Mouse (Mus musculus) yolk sac, embryonic 10.5 days (tissue): ENCODE measurements around the gene Rapgef5.
"Not testable (repeated sequence)": the region's sequence is repeated elsewhere in the genome, so short reads cannot be mapped to it uniquely, and the experiment has no call there.

Source experiments
- DNase-seq: peaks from one replicate; pipeline ENCODE4 v3.0.0-alpha.2; 2017; ENCODE audit warnings: low spot score

Rapgef5 gene

DNA sequence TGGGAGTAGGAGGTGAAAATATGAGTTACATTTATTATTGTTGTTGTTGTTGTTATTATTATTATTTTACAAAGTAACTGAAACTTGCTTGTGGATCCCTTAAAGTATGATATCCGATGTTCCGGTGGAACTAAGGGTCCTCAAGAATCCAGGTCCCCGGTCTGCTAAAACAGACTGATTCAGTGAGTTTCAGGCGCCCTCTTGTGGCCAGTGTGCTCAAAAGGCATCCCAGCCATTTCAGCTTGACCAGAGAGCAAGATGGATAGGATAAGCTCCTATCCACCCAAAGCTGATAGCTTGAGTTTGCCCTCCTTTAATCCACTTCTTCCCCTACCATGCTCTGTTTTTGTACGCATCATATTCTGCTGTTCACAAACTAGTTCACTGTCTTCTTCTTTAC lies 252.8 kb downstream of the Rapgef5 start:
- DNase-seq, result peak; percentile 48

DNA sequence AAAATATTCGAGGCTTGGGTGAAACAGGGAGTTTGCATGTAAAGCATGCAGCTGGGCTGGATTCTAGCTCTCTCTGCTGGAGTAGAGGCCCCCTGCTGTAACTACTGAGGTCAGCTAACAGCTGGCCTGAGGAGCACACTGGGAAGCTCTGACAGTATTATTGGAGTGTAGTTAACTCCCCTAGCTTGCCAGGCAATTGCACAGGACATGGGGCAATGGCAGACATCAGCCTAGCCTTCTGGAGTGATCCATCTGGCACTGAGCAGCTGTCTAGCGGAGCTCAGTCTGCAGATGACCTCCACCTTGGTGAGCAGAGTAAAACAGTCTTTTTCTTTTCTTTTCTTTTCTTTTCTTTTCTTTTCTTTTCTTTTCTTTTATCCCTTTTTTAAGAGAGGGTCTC lies 253.9 kb downstream of the Rapgef5 start:
- DNase-seq, result no peak

DNA sequence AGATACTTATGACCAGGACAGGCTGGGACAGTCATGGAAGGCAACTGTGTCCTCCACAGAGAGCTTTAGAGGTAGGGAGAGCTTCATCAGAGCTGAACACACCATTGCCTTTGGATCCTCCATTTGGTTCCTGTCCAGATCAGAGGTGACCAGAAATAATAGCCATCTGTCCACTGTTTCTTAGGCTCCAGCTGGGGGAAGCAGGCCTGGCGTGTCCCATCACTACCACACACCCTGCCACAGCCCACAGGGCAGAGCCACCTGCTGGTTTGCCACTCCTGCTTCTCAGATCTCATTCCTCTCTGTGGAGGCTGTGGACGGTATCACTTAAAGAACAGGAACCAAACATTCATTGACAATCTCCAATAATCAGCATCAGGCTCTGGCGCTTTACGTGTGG lies 254.9 kb downstream of the Rapgef5 start:
- DNase-seq, result no peak

DNA sequence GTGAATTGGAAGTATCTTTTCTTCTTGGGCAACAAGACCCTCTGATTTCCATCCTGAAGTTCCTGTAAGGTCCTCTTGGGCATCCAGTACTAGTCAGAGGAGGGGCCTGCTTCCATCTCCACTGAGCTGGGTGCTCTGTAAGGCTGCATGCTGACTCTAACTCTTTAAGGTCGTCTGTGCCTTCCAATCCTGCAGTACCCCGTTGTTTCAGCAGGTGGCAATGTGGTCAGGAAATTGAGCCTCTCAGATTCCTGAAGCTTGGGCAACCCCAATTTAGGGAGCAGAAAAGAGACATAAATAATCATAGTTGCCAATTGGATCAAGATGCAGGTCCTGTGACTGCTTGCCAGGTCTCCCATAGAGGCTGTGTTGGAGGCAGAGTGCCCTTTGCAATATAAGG lies 256.4 kb downstream of the Rapgef5 start:
- peak; percentile 27 for DNase-seq

DNA sequence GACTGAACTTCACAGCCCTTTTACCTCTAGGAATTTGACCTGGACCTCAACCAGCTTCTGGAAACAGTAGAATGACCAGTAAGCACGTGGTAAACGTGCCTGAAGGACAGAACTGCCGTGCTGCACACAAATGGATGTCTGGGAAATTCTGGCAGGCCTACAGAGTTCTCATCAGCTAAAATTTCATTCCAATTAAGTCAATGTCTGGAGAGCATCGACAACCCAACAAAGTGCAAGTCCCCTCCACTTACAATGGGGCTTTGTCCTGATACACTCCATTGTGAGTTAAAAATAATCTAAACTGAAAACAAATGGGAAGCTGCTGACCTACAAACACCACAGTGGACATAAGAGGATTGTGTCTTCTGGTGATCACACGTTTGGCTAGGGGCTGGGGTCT lies 260.6 kb downstream of the Rapgef5 start:
- no peak for DNase-seq

DNA sequence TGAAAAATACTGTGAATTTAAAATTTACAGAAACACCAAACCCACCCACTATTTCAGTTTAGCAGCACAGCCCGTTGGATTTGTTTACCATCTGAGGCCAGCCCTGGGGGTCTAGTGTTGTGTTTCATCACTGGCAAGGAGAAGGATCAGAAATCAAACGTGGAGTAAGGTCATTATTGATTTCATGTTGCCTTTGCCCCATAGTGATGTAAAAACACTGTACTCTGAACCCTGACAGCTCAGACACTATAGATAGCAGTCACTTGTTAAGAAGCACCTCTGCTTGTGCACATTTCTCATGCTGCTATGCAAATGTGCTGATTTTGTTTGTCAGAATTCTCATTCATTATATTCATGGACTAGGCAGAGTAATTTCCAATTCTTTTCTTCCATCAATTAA lies 265.1 kb downstream of the Rapgef5 start:
- no peak for DNase-seq

DNA sequence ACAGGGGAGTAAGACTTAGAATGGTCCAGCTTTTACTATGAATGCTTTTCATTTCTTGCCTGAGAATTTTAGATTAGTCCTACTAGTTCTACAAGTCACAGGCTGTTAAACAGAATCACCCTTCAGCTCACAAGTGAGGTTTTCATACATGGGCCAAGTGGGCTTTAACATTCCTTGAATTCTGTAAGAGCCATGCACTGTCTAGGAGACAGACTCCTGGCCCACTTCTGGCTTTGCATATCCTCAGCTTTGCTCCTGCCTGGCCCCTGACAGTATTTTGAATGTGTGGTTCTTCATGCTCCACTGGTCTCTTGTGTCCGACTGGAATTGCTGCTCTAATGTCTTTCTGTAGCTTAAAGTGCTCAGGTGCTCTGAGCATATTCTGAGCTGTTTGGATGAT lies 267.1 kb downstream of the Rapgef5 start:
- DNase-seq, result no peak

DNA sequence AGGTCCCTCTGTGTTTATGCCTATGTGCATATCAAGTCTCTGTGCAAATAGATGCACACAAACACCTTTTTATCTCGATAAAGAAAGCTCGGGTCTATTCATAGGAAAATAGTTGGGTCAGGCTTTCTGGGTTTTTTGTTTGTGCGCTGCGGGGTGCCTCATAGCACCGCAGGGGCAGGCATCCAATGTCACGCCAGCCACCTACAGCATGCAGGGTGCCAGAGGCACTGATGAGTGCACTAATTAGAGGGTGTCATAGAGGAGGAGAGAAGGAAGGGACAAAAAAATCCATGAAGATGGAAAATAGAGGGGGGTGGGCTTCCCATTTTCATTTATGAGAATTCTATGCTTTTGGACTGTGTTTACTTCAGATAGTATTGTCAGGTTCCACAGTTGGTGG lies 270.3 kb downstream of the Rapgef5 start:
- no peak for DNase-seq

DNA sequence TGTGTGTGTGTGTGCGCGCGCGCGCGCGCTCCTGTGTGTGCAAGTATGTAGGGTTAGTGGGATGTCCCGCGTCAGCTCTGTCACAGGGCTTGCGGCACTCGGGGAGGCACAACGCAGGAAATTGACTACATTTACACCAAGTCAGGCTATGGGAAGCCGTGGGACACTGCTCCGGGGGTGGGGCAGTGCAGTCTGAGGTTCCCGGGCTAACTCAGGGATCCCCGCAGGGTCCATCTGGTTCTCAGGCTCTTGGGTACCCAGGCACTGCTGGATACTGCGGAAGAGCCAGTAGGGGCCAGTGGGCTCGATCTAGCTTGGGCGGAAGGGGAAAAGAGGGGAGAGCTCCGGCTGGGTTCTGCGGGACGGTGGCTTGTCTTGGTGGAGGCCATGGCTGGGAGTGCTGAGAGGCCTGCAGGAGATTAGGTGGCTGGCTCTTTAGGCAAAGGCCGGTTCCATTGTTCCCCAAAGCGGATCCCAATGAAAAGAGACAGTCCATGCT lies 272.3 kb downstream of the Rapgef5 start:
- peak; percentile 14 for DNase-seq

DNA sequence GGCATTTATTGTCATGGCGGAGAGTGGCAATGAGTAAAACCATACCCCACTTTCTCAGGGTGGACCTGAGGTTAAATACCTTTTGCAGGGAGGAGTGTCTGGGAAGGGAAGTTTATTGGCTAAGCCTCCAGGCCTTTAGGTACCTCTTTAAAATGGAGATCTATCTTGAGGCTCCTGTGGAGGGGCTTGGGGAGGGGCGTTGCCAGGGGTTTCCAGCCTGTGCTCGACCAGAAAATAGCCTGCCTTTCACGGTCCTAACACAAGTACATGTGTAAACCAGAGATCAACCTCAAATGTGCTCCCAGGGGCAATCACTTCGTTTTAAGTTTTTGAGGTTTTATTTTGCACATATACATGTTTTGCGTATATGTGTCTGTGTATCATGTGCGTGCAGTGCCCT lies 272.7 kb downstream of the Rapgef5 start:
- no peak for DNase-seq

DNA sequence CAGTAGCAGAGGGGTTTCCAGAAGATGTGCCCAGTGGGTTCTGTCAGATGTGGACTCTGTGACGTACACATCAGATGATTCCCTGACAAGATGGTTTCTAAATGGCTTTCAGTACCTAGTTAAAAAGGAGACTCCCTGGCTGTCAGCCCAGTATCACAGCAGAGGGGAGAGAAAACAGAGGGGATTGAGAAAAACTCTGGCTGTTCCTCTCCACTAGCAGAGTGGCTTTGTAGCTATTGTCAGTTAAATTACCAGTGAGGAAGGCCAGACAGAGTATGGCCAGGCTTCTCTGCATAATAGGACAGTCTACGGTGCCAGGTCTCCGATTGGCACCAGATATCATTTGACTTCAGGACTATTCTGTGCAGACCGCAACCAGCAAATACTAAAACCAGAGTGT lies 279.0 kb downstream of the Rapgef5 start:
- no peak for DNase-seq

DNA sequence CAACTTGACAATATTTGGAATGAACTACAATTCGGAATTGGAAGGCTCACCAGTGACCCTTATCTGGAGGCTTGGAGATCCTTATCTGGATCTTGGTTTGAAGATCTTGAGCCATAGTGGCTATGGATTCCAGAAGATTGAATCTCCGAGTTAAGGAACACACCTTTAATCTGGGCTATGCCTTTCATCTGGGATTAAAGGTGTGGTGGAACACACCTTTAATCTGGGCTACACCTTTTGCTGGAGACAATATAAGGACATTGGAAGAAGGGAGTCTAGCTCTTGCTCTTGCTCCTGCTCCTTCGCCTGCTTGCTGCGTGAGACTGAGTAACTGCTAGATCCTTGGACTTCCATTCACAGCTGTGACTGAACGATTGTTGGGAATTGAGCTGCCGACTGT lies 287.7 kb downstream of the Rapgef5 start, which contains the start of gene Cdca7l:
Gene Cdca7l (plus strand): TSS at position 301 of the 400 bp plus-strand sequence.
- not testable (repeated sequence) for DNase-seq

DNA sequence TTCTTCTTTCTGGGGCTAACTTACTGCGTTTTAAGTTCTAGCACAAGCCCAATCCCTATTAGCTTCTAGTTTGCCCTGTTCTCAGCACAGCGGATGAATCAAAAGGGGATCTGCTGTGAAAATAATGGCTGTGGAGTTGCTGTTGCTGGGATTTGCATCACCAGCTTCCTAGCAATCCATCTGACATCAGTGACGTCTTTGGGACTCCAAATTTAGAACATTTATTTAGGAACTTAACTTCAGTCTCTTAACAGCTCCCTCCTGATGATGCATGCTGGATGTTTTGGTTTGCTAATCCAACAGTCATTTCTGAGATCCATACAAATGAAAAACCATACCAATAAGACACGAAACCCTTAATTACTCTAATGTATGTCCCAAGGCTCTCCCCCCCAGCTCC lies 289.3 kb downstream of the Rapgef5 start:
- no peak for DNase-seq

DNA sequence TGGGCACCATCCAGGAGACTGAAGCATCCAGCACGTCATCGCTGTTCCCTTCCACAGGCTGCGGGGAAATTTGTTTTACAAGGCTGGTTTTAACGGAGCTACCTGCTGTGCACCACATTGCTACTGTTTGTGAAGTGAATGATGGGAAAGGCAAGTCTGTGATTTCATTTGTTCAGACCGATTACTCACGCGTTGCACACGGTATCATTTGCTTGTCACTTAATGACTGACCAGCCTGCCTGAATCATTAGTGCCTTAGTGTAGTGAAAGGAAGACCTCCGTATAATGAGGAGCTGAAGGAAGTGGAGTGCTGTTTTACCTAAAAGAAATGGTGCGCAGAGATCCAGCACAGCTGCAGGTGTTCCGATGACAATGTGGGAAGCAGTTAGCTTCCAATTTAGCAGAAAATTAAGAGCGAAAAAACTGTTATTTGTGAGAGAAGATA lies 289.8 kb downstream of the Rapgef5 start:
- no peak for DNase-seq

DNA sequence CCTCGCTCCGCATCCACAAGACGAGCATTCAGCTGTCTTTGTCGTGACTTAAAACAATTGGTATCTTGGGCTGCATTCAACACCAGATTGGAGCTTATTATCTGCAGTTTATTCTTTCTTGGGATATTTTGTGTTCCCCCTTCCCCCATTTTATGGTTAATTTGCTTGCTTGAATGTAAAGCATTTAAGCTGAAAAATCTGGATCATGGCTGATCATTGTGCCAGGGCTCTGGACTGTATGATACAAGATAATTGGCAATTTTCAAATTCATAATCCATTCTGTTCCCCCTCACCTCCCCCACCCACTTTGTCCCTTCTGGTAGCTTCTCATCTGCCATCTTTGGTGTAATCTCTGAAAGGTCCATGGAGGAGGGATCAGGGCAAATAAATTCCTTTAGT lies 290.2 kb downstream of the Rapgef5 start:
- no peak for DNase-seq

DNA sequence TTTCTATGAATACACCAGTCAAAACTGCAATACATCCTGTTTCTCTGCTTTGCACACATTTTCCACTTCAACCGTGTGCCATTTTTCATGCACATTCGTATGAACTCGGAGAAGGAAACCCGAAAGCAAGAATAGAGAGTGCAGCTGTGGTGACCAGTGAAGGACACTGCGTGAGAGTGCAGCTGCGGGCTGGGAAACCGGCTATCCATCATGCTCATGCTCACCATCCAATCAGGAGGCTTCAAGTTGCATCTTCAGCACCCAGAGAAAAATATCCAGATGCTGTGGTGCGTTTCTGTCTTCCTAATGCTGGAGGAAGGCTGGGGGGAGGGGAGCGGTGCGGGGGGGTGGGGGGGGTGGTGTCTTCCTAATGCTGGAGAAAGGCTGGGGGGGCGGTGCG lies 291.4 kb downstream of the Rapgef5 start:
- no peak for DNase-seq

DNA sequence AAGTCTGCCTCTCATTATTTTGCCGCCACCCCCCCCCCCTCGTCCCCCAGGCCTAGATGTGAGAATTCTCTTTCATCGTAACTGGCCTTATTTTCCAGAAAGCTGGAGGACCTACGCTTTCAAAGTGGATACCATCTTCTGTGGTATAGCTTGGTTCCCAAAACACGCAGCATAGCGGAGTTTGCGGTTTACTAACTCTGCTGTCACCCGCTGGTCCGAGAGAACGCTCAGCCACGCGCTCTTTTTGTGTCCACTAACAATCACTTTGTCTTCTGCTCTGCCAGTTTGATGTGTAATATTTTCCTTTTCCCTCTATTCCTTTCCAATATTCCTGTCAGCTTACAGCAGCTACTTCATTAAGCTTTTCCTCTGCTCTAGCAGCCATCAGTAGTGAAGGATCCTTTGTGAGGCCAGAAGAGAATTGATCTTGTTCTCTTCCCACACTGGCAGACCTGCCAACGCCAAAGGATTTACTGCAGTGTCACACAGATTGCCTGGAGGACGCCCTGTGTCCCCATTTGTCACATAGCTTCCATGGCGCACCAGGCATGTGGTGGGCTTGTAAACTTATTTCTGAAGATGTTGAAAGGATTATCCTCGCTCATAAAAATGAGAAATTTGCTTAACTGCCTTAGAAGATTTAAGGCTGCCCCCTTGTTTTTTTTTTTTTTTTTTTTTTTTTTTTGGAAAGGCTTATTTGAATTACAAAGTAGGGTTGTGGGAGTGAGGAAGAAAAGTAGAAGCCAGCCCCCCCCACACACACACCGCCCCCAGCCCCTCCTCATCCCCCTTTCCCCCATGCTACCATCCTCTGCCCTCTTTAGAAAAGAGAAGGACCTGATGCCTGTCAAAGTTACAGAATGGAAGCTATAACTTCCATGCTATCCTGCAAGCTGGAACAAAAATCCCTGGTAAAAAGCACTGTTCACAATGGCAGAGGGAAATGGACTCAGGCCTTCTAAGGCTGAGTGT lies 292.4 kb downstream of the Rapgef5 start:
- no peak for DNase-seq
